Mouse (Mus musculus) urinary bladder, postnatal 25 days (tissue): ENCODE data around the gene Nol10.

Source experiments
- DNase-seq: peaks from one replicate; pipeline ENCODE4 v3.0.0; 2022; ENCODE audit warnings: low spot score

The Nol10 gene

DNA sequence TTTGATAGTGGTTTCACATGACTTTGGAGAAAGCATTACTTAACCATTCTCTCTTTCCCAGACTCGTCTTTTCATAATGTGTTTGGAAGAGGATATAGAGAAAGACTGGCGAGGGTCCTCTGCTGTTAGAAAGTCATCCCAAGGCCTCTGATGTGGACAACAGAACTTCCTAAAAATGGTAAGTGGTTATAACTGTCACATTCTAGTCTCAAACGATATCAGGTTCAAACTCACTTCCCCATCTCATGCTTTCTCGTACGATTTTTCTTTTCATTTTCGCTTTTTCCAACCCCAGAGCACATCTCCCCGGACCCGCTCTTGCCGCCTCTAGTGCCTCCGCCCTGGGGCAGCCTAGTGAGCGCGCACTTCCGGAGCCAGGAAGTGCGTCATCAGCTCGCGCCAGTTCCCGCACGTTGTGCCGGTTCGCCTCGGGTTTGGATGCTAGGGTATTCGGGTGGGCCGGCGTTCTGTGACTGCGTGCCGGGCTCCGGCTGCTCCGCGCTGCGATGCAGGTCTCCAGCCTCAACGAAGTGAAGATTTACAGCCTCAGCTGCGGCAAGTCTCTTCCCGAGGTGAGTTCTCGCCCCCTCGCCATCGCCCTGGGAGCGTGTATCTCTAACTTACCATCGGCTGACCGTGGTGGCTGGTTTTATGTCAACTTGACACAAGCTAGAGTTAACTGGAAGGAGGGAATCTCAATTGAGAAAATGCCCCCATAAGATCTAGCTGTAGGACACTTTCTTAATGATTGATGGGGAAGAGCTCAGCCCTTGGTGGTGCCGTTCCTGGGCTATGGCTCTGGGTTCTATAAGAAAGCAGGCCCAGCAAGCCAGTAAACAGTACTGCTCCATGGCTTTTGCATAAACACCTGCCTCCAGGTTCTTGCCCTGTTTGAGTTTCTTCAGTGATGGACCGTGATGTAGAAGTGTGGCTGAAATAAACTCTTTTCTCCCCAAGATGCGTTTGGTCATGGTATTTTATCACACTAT lies at the start of gene Nol10:
Gene Nol10 (plus strand): TSS at position 411 of the 989 bp plus-strand sequence.
- DNase-seq, result peak; percentile 85

DNA sequence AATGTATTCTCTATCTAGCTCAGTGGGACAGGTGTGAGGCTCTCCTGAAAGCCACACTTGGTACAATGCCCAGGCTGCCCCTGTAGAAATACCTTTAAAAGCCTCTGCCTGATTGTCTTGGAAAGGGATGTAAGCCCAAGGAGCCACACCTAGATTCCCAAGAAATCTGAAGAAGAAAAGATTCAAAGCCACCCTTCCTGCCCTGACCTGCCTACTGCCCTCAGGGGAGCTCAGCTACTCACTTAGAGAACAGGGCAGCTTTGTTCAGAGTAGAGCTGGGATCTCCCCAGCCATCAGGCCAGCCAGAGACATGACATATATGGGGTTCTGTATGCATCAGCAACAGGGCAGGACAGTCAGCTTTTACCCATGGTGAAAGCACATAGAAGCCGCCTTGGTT lies 48.4 kb upstream of the Nol10 start:
- no peak for DNase-seq

DNA sequence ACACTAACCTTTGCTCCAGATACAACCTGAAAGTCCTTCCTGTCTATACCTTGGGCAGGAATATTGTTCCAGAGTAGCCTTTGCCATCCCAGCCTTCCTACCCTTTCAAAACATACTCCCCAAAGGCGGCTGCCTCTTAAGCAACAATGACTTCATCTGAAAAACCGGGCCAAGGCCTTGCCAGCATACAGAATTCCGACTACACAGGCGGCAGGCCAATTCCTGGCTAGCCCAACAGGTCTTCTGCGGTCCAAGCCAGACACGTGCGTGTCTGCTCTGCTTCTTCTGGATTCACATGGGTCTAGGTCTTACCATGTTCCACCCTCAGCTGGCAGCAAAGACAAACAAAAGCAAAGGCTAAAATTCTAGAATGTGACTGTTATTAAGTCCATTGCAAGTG lies 42.8 kb upstream of the Nol10 start:
- DNase-seq, result no peak

DNA sequence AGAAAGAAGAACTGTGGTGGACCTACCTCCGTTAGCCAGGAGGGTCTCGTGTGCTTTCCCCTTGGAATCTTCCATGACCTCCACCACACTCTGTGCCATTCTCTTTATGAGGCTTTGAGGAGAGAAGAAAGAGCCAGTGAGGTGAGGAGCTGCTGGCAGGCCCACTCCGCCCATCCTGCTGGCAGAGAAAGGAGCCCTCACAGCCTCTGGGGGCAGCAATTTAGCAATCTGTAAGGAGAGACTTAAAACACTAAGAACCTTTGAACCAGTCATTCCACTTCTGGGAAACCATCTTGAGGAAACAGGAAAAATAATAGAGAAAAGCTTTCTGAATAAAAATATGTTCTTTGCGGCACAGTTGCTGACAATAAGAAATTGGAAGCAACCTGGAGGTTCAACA lies 40.0 kb upstream of the Nol10 start:
- no peak for DNase-seq

DNA sequence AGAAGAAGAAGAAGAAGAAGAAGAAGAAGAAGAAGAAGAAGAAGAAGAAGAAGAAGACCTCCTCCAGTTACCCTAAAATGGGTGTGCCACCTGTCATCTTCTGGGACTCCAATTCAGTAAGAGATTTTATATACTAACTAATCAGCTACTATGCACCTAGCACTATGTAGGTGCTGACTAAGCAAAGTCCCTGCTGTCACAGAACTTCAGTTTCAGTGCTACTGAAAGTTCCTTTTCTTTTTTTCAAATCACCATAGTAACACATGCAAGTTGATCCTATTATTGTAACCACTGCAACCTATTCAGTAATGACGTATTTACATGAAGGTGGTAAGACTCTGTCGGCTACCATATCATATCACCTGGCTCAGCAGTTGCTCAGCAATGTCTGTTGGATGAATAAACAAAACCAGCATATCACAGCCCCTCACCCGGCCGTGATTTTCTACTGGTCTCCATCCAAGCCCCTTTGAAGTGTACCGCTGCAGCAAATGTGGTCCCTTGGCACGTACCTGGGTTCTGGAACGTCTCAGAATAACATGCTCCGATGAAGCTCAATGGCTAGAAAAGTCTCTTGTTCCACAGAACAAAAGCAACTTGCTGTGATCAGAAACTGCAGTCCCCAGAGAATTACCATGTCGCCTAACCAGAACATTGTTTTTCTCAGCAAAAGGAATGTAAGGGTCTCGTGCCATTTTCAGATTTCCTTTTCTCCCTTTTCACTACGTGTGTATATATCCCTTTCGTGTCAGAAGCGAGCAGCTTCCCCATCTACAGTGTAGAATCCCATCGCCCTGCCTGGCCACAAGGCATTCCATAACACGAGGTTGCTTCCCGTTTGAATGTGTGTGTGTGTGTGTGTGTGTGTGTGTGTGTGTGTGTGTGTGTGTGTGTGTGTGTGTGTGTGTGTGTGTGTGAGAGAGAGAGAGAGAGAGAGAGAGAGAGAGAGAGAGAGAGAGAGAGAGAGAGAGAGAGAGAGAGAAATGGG lies 37.1 kb upstream of the Nol10 start:
- no peak for DNase-seq

DNA sequence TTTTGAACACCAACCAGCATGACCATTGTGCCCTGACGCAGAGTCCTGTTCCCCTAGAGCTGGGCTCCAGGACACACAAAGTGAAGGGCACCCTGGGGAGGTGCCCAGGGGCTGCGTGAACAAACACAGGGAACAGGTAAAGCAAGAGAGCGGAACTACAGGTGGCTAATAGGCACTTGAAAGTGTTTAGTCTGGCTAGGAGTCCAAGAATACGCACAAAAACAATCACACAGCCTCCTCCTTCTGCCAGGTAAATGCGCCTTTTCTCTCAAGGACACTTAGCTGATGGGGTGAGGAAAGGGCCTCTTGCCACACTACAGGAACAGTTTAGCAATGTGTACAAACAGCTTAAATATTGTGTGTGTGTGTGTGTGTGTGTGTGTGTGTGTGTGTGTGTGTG lies 32.2 kb upstream of the Nol10 start:
- DNase-seq, result no peak

DNA sequence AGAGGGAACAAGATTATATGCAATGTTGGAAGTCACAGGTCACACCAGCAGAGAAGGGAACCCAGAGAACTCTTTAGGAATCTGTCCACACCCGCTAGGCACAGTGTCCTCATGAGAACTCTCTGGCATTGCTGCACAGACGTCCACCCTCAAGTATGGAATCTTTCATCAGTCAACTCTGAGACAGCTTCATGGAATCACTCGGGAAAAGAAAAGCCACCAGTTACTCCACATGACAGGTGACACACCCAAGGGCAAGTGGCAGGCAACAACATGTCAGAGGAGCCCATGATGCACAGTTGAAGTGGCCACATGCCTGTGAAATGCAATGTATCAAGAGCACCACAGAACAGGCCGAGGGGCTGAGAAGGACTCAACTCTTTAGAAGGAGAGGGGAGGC lies 30.3 kb upstream of the Nol10 start:
- DNase-seq, result no peak

DNA sequence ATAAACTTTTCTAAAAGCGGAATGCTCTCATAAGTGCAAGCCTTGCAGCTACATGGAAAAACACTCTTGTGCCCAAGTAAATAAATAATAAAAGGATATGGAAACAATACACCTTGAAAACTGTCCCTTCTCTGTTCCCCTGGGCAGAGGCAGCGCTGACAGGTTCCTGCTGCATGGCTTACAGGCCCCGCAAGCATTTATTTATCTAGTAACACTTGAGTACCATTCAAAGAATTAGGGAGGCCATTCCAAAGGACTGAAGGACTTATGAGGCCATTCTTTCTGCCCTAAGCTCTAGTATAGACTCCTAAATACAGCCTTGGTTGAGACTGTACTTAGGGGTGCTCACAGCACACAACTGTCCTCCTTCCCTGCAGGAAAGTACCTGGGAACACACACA lies 29.8 kb upstream of the Nol10 start:
- no peak for DNase-seq

DNA sequence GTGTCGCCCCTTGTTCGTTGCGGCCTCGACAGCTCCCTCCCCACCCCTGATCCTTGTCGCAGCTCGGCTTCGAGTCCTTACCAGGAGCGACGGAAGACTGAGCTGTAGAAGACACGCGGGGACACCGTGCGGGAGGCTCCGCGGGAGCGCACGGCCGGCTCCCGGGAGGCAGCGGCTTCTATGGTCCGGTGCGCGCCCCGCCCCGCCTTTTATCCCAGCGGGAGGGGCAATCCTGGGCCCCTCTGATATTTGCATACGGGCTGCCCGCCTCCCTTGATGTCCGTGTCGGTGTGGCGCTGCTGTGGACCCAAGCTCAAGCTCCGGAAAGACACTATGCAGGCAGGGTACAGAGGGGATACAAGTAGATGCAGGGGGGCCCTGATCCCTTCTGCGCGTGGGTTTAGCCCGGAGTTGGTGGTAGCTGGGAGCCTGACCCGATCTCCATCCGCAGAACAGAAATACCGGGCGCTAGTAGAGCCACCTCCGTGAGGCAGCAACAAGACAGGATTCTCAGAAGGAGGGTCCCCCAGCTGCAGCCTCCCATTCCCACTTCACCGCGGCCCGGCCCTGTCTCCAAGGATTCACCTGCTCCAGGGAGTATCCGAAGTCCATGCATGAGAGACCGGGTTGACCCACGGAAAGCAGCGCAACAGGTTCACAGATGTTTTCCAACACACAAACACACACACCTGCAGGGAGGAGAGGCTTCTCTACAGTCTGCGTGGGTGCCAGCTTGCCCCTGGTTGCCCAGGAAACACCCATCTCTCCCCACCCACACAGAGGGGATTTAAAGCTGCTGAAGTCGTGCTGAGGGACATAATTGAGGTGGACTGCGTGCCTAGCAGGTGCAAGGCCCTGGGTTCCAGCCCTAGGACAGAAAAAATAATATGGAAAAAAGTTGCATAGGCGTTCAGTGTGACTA lies 23.4 kb upstream of the Nol10 start:
- DNase-seq, result no peak

DNA sequence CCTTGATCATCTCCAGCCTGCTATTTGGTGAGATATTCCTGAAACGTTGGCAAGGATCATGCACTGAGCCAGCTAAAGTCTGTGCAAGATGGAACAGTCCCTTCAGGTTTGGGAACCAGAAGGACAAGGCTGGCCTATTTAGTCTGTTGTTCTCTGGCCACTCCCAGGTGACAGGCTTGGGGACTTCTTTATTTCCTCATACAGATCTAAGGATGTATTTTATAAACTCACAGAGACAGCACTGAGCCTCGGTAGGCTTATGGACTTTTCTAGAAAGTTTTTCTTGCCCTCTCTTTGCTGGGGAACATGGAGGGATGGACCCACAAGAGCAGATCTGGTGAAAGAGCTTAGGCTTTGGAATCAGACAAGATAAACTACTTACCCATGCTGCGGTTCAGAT lies 19.0 kb upstream of the Nol10 start, which contains the start of gene Atp6v1c2:
Gene Atp6v1c2 (minus strand): TSS at position 101 of the 400 bp plus-strand sequence.
- DNase-seq, result no peak

DNA sequence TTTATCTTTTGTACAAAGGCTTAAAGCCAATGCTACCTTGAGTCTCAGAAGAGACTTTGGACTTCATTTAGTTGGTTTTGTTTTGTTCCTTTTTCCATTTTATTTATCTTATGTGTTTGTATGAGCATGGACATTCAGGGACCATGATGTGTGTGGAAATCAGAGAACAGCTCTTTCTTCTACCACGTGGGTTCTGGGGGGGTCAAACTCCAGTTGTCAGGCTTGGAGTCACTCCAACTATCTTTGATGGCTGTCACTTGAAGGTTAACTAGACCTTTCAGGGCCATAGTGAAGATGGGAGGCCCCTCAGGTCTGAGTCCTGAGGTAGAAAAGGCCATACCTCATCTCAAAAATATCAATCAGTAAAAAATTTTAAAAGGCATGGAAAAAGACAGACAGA lies 14.8 kb upstream of the Nol10 start:
- DNase-seq, result no peak

DNA sequence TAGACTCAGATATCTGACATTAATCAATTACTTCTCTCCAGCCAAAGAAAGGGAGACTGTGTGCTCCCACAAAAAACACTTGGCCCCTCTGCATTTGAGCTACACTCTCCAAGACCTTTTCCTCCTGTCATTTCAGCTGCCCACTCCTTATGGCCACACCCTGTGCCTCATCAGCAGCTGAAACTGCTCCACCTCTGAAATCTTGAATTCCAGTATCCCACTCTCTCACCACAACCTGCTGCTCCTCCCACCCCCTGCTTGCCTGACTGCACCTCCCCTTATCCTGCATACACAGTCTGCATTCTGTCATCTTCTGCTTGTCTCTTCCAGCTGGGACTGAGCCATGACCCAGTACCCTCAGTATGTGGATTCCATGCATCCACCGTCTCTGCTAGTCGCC lies 9.9 kb upstream of the Nol10 start:
- no peak for DNase-seq

DNA sequence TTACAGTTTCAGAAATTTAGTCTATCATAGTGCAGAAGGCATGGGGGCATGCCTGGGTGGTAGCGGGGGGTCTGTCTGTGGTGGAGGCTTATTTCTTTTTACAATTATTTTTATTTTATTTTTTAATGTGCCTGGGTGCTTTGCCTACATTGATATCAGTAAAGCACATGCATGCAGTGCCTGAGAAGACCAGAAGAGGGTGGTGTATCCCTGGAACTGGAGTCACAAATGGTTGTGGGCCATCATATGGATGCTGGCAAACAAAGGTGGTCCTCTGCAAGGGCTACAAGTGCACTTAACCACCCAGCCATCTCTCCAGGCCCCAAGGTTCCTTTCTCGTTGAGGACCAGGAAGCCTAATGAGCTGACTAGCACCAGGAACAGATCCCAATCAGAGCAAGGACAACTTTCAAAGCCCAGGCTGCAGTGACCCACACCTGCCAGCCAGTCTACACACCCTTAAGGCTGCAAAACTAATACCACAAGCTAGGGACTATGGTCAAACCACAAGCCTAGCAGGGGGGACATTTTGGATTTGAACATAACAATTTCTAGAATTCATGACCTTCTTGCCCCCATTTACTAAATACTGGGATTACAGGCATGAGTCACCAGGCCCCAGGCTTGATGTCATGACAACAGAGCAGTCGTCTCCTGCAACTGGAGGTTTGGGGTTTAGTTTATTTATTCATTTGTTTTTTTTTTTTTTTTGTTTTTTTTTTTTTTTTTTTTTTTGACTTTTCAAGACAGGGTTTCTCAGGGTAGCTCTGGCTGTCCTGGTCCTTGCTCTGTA lies 8.9 kb upstream of the Nol10 start:
- DNase-seq, result no peak

DNA sequence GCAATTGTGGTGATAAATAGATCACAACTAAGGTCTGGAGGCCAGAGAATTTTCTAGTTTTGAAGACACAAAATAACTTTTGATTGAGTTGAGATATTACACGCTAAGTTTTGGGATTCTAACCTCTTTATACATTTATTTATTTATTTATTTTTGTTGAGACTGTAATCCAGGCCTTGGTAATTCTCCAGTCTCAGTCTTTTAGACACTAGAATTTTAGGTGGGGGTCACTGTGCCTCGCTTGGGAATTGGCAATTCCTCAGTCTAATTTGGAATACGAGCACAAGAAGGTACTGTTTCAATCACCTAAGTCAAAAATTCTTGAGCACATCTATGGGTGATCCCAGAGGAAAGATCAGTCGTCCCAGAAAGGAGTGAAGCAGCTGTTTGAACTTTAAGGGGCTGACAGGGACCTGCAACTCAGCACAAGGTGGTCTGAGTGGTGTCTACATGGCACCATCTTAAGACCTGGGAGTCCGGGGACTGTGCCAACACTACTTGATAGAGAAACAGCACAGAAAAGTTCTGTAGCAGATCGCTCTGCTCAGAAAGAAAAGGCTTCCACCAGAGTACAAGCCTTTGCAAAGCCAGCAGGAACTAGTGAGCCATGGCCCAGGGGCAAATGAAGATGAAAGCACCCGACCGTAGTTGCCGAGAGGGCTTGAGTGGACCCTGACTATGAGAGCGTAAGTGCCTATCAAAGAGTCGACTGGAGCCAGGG lies 771 bp upstream of the Nol10 start:
- peak; percentile 9 for DNase-seq

DNA sequence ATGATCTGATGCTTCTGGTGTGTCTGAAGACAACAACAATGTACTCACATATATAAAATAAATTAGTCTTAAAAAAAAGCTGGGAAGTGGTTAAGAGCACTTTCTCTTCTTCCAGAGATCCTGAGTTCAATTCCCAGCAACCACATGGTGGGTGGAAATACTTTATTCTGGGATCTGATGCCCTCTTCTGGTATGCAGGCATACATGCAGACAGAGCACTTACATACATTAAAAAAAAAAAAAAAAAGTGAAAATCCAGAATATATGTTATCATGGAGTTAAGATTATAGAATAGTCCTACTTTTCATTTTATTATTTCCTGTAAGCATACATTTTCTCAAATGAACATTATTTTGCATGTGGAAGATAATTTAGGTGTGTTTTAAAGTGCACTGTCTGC lies 1.8 kb downstream of the Nol10 start:
- no peak for DNase-seq

DNA sequence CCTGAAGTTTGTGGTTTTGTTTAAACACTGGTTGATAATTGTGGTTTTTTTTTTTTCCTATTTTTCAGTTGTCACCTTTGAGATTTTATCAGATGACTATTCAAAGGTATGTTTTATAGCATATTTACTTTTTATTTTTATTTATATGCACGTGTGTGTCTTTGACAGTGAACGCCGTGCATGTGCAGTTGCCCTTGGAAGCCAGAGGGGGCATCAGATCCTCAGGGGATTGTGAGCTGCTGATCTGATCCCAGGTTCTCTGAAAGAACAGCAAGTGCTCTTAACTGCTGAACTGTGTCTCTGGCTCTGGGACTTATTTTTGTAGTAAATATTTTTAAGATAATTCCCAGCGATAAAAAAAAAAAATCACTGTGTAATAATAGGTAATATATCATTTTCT lies 8.6 kb downstream of the Nol10 start:
- DNase-seq, result no peak

DNA sequence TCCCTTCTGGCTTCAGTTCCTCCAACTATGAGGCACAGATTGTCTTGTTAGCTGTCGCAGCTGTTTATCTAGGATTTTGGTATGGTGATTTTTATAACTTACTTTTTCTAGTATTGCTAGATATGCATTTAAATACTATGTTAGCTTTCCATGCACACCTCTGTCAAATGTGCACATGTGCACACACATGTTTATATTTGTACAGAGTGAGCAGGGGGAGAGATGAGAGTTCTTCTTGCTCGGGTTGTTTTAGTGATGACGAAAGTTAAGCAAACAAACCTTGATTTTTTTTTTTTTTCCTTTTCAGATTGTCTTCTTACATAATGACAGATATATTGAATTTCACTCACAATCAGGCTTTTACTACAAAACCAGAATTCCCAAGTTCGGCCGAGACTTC lies 9.5 kb downstream of the Nol10 start:
- DNase-seq, result no peak

DNA sequence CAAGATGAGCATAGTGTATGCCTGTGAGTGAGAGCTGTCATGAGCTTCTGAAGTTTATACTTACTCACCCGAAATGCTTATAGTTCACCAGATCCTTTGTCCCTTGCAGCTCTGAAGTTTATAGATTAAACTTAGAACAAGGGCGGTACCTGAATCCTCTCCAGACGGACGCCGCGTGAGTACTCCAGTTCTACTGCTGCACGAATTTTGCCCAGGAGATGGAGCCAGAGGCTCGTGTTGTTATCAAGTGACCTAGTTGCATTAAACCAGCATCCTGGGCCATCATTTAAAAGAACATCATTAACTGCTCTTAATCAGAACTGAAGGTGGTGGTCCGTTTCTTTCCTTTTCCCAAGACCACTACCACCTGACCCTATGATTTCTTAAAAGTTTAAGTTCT lies 10.7 kb downstream of the Nol10 start:
- no peak for DNase-seq

DNA sequence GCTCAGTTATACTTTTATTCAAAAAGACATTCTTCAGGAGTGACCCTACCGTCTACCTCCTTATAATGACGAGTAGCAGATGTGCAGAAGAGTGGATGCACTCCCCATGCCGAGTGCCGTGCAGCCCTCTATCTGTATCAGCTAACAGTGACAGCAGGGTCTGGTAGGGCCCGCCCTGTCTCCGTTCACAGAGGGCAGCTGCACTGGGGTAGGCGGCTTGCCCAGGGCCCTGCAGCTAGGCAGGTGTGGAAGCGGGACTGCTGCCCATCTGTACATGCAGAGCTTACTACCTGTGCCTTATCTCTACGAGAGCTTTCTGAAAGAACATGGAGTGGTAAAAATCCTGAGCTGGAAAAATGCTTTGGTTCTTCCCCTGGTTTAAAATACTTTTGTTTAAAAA lies 11.8 kb downstream of the Nol10 start:
- no peak for DNase-seq

DNA sequence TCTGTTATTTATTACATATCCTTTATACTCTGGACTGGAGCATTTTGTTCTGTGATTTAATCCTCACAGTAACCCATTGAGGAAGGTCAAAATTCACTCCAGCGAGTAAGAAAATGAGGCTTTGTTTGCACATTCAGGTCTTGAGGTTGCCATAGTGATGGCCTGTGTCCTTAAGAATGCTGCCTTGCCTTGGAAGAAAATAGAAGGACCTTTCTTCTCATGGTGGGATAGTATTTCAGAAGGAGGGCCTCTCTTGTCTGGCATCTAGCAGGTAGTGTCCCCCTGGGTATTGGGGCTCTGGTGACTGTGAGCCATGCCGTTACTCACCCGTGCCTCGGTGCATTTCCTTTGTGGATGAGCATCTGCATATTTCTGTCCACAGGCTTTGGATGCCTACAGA lies 12.4 kb downstream of the Nol10 start:
- no peak for DNase-seq
